Mouse (Mus musculus): ENCODE data around the gene Oas3. TPM values are rescaled to one million over a fixed set of nuclear protein-coding genes. Genes with fewer than 3 reads are reported as not detected.

Oas3 gene
- total RNA-seq, 2 experiments from 2014 or later, result 0.77 to 1.3 TPM

DNA sequence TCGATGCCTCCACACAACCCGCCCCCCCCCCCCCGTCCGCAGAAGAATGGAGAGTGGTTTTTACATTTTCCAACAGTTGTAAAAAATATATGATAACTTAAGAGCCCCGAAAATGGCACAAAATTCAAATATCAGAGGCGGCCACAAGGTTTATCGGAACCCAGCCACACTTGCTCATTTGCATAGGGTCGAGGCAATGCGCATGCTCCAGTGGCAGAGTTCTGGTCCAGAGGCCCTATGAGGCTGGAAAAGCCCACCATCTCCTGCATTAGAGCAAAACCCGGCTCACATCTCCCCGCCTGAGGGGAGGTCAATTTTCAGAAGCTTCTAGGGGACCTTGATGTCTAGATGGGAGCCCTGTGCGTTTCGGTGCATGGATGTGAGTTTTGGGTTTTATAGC, 70.5 kb downstream of the Oas3 start:
- ATAC-seq (replicated peaks; ENCODE audit: poor library complexity, severe bottlenecking), result no peak

DNA sequence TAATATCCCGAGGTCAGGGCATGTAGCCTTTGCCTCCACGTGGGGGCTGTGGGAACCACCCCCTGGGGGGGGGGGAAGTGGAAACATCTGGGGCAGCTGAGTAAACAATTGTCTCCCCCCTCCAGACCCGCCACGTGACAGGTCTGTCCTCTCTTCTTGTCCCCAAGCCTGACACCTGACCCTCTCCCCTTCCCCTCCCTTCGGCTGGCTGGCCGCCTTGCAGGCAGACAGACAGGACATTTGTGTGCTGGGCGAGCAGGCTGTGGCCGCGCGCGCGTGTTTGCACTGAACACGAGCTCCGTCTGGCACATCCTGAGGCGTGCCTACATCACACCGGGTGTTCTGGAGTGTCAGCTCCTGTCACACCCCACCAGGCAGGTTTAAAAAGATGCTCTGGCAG, 70.9 kb downstream of the Oas3 start:
- no peak for ATAC-seq (replicated peaks; ENCODE audit: poor library complexity, severe bottlenecking)

DNA sequence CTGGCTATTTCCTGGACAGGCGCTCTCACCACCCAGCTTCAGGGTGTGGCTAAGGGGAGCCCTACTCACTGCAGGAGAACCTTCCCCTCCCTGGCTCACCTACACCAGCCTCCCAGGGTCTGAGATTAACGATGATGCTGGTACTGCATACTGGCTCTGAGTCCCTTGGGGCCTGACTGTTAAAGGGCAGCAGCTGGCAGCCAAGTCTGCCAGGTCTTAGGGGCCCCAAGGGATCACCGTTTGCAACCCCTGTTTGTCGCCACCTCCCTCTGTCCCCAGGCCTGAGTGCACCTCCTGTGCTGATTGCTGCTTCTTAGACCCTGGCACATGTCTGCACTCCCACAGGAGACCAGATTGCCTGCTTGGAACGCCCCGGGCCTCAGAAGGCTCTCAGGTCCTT, 73.0 kb downstream of the Oas3 start:
- no peak for ATAC-seq (replicated peaks; ENCODE audit: poor library complexity, severe bottlenecking)

DNA sequence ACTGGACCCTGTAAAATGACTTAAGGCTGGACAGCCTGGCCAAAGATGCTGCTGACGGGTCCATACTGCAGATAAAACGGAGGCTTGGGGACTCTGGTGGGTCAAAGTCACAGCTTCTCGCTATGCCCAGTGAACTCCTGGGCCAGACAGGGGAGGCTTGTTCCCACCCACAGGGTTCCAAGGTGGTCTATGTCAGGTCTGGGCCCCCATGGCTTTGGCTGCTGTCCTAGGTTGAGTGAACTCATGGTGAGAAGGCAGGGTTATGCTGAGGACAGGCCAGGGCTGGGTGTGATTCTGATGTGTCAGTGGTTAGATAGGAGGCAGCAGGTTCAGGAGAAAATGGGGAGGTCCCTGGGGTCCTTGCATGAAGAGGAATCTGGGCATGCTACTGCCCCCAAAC, 73.8 kb downstream of the Oas3 start:
- no peak for ATAC-seq (replicated peaks; ENCODE audit: poor library complexity, severe bottlenecking)

Other genes starting within 250 kb of the Oas3 start
- 28.8 and 41.5 TPM in 2 replicates for gene Tpcn1, start 189.0 kb downstream of the Oas3 start, total RNA-seq (2014; fragmentation: Nextera tagmentation)
- 12.7 and 14.1 TPM in 2 replicates for gene Tpcn1, start 189.0 kb downstream of the Oas3 start, total RNA-seq (2017)
- not detected in 2 replicates for gene Iqcd, start 188.6 kb downstream of the Oas3 start, total RNA-seq (2014; fragmentation: Nextera tagmentation)
- gene Iqcd, start 188.6 kb downstream of the Oas3 start, total RNA-seq (2017), result not detected in 2 replicates
- 3.0 and 5.3 TPM in 2 replicates for gene Rita1, start 165.1 kb downstream of the Oas3 start, total RNA-seq (2014; fragmentation: Nextera tagmentation)
- 1.8 and 3.9 TPM in 2 replicates for gene Rita1, start 165.1 kb downstream of the Oas3 start, total RNA-seq (2017)
- 21.5 and 27.9 TPM in 2 replicates for gene Ddx54, start 164.9 kb downstream of the Oas3 start, total RNA-seq (2014; fragmentation: Nextera tagmentation)
- gene Ddx54, start 164.9 kb downstream of the Oas3 start, total RNA-seq (2017), result 33.1 and 38.7 TPM in 2 replicates
- not detected in 2 replicates for gene Cfap73, start 143.4 kb downstream of the Oas3 start, total RNA-seq (2014; fragmentation: Nextera tagmentation)
- gene Cfap73, start 143.4 kb downstream of the Oas3 start, total RNA-seq (2017), result not detected in 2 replicates
- gene Rasal1, start 128.8 kb downstream of the Oas3 start, total RNA-seq (2014; fragmentation: Nextera tagmentation), result not detected in 2 replicates
- gene Rasal1, start 128.8 kb downstream of the Oas3 start, total RNA-seq (2017), result not detected in 2 replicates
- not detected in 2 replicates for gene Dtx1, start 65.7 kb downstream of the Oas3 start, total RNA-seq (2014; fragmentation: Nextera tagmentation)
- not detected in 2 replicates for gene Dtx1, start 65.7 kb downstream of the Oas3 start, total RNA-seq (2017)
- 0.47 TPM in 1 of 2 replicates, not detected in the other for gene Oas2, start 27.8 kb downstream of the Oas3 start, total RNA-seq (2014; fragmentation: Nextera tagmentation)
- 1.0 TPM in 1 of 2 replicates, not detected in the other for gene Oas2, start 27.8 kb downstream of the Oas3 start, total RNA-seq (2017)
- not detected in 2 replicates for gene Oas1e, start 17.9 kb upstream of the Oas3 start, total RNA-seq (2014; fragmentation: Nextera tagmentation)
- not detected in 2 replicates for gene Oas1e, start 17.9 kb upstream of the Oas3 start, total RNA-seq (2017)
- gene Oas1c, start 34.9 kb upstream of the Oas3 start, total RNA-seq (2014; fragmentation: Nextera tagmentation), result 3.8 TPM in 1 of 2 replicates, not detected in the other
- 0.21 and 2.5 TPM in 2 replicates for gene Oas1c, start 34.9 kb upstream of the Oas3 start, total RNA-seq (2017)
- gene Oas1f, start 69.7 kb upstream of the Oas3 start, total RNA-seq (2014; fragmentation: Nextera tagmentation), result not detected in 2 replicates
- not detected in 2 replicates for gene Oas1f, start 69.7 kb upstream of the Oas3 start, total RNA-seq (2017)
- gene Oas1h, start 83.8 kb upstream of the Oas3 start, total RNA-seq (2014; fragmentation: Nextera tagmentation), result not detected in 2 replicates
- not detected in 2 replicates for gene Oas1h, start 83.8 kb upstream of the Oas3 start, total RNA-seq (2017)
- gene Oas1g, start 110.0 kb upstream of the Oas3 start, total RNA-seq (2014; fragmentation: Nextera tagmentation), result 2.9 TPM in 1 of 2 replicates, not detected in the other
- 1.6 TPM in 1 of 2 replicates, not detected in the other for gene Oas1g, start 110.0 kb upstream of the Oas3 start, total RNA-seq (2017)
- 11.6 and 14.6 TPM in 2 replicates for gene Oas1a, start 129.9 kb upstream of the Oas3 start, total RNA-seq (2014; fragmentation: Nextera tagmentation)
- 10.4 and 14.3 TPM in 2 replicates for gene Oas1a, start 129.9 kb upstream of the Oas3 start, total RNA-seq (2017)
- gene Oas1d, start 136.9 kb upstream of the Oas3 start, total RNA-seq (2014; fragmentation: Nextera tagmentation), result not detected in 2 replicates
- gene Oas1d, start 136.9 kb upstream of the Oas3 start, total RNA-seq (2017), result not detected in 2 replicates
- not detected in 2 replicates for gene Rph3a, start 232.4 kb upstream of the Oas3 start, total RNA-seq (2014; fragmentation: Nextera tagmentation)
- 0.22 TPM in 1 of 2 replicates, not detected in the other for gene Rph3a, start 232.4 kb upstream of the Oas3 start, total RNA-seq (2017)

Data from granulocyte monocyte progenitor cell, adult 5-6 weeks (primary cell).